Mouse (Mus musculus): ENCODE results near the gene Rcor2. TPM values are rescaled to one million over a fixed set of nuclear protein-coding genes. Genes with fewer than 3 reads are reported as not detected.

Rcor2 gene
- polyA plus RNA-seq, 1 experiment from 2014 or later: 1.5 TPM

DNA sequence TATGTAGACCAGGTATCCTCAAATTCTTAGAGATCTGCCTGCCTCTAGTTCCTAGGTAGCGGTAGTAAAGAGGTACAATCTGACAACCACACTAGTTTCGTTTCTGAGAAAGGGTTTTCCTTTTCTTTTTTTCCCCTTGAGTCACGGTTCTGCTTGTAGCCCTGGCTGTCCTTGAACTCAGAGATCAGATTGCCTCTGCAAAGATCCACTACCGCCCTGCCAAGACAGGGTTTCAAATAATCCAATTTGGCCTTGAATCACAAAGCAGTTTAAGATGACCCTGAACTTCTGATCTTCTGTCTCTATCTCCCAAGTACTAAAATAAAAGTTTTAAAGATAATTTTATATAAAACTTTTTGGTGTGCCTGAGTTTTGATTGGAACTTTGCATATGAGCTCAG lies 50.6 kb downstream of the Rcor2 start:
- WGBS: 65% methylated on average over 4 of the region's 4 CpGs
- Histone ChIP-seq H3K9ac (ENCODE audit: low read depth, low read length) (no peak overlapping the region), H3K27me3 (replicated peaks; ENCODE audit: control insufficient read depth, insufficient read depth, low read length) (no peaks in the 10 kb centered on the region), H3K9me3 (ENCODE audit: control insufficient read depth) (no peaks in the 10 kb centered on the region), H3K4me2 (replicated peaks; ENCODE audit: low read depth) (no peak overlapping the region), H3K4me3 (ENCODE audit: low read depth, low read length) (no peak overlapping the region), H3K36me3 (ENCODE audit: control insufficient read depth, insufficient read depth) (no peaks in the 10 kb centered on the region; the same call in 1 of the 2 replicates), H3K27ac (ENCODE audit: low read depth, low read length) (no peak overlapping the region), H3K4me1 (replicated peaks; ENCODE audit: control insufficient read depth, insufficient read depth, low read length) (0 out of 2 replicates have a peak, but pooled peaks cover 4% of the 10 kb centered on the region)
- no peak for TF ChIP-seq CTCF (IDR thresholded peaks at IDR 0.05; ENCODE audit: low read depth)
- no peak for ATAC-seq

DNA sequence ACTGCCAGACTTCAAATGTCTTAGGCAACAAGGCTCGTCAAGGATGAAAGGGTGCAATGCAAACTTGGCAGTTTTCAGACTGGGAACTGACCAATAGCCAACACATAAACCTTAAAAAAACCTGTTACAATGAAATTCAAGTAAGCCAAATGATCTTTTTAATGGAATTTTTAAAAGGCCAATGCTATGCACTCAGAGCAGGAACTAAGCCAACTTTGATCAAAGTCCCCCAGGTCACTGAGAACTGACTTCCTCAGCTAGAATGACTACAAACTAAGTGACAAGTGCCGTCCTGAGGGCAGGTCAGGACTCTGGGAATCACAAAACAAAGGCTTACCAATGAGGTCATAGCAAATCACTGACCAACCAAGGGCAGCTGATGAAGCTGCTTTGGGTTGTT lies 53.1 kb downstream of the Rcor2 start:
- Histone ChIP-seq H3K4me3 (ENCODE audit: low read depth, low read length) (no peak overlapping the region), H3K9me3 (ENCODE audit: control insufficient read depth) (no peaks in the 10 kb centered on the region), H3K36me3 (ENCODE audit: control insufficient read depth, insufficient read depth) (no peaks in the 10 kb centered on the region; the same call in 1 of the 2 replicates), H3K27me3 (replicated peaks; ENCODE audit: control insufficient read depth, insufficient read depth, low read length) (no peaks in the 10 kb centered on the region), H3K4me1 (replicated peaks; ENCODE audit: control insufficient read depth, insufficient read depth, low read length) (0 out of 2 replicates have a peak, but pooled peaks cover 4% of the 10 kb centered on the region), H3K27ac (ENCODE audit: low read depth, low read length) (no peak overlapping the region), H3K4me2 (replicated peaks; ENCODE audit: low read depth) (no peak overlapping the region), H3K9ac (ENCODE audit: low read depth, low read length) (no peak overlapping the region)
- TF ChIP-seq CTCF (IDR thresholded peaks at IDR 0.05; ENCODE audit: low read depth): no peak
- ATAC-seq: no peak
- 42% methylated on average over 2 of the region's 2 CpGs for WGBS

DNA sequence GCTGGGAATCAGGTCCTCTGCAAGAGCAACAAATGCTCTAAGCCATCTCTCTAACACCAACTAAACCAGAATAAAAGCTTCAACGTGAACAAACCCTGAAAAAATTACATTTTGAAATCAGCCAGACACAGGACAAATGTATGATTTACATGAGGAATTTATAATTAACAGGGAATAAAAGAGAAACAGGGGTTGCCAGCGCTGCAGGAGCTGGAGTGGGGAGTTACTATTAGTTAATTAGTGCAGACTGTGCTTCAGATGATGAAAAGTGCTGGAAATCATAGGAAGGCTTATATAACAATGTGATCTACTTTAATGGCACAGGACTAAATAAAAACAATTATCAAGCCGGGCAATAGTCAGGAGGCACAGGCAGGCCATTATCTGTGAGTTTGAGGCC lies 54.3 kb downstream of the Rcor2 start:
- WGBS: 78% methylated on average over 3 of the region's 3 CpGs
- H3K4me2 ChIP-seq (replicated peaks; ENCODE audit: low read depth): no peak overlapping the region
- H3K4me3 ChIP-seq (ENCODE audit: low read depth, low read length): no peak overlapping the region
- no peaks in the 10 kb centered on the region for H3K27me3 ChIP-seq (replicated peaks; ENCODE audit: control insufficient read depth, insufficient read depth, low read length)
- no peaks in the 10 kb centered on the region for H3K9me3 ChIP-seq (ENCODE audit: control insufficient read depth)
- no peak overlapping the region for H3K9ac ChIP-seq (ENCODE audit: low read depth, low read length)
- H3K4me1 ChIP-seq (replicated peaks; ENCODE audit: control insufficient read depth, insufficient read depth, low read length): 0 out of 2 replicates have a peak, but pooled peaks cover 4% of the 10 kb centered on the region
- H3K36me3 ChIP-seq (ENCODE audit: control insufficient read depth, insufficient read depth): no peaks in the 10 kb centered on the region; the same call in 1 of the 2 replicates
- no peak for TF ChIP-seq CTCF (IDR thresholded peaks at IDR 0.05; ENCODE audit: low read depth)
- no peak for ATAC-seq
- H3K27ac ChIP-seq (ENCODE audit: low read depth, low read length): no peak overlapping the region

Other genes with a start within 250 kb of the Rcor2 start
- gene Fermt3, start 247.9 kb upstream of the Rcor2 start, polyA plus RNA-seq (2015; fragmentation: Nextera tagmentation; extraction: Ambion mirVana): 8.9 and 9.3 TPM in 2 replicates
- gene Stip1, start 227.4 kb upstream of the Rcor2 start, polyA plus RNA-seq (2015; fragmentation: Nextera tagmentation; extraction: Ambion mirVana): 46.2 and 47.8 TPM in 2 replicates
- gene Macrod1, start 210.5 kb upstream of the Rcor2 start, polyA plus RNA-seq (2015; fragmentation: Nextera tagmentation; extraction: Ambion mirVana): 14.4 and 15.1 TPM in 2 replicates
- 0.75 and 0.82 TPM in 2 replicates for gene Flrt1, start 161.6 kb upstream of the Rcor2 start, polyA plus RNA-seq (2015; fragmentation: Nextera tagmentation; extraction: Ambion mirVana)
- 121 and 126 TPM in 2 replicates for gene Otub1, start 61.0 kb upstream of the Rcor2 start, polyA plus RNA-seq (2015; fragmentation: Nextera tagmentation; extraction: Ambion mirVana)
- gene Cox8a, start 49.7 kb upstream of the Rcor2 start, polyA plus RNA-seq (2015; fragmentation: Nextera tagmentation; extraction: Ambion mirVana): 2,194 and 2,204 TPM in 2 replicates
- 18.6 and 19.7 TPM in 2 replicates for gene Naa40, start 26.1 kb upstream of the Rcor2 start, polyA plus RNA-seq (2015; fragmentation: Nextera tagmentation; extraction: Ambion mirVana)
- gene Mark2, start 74.5 kb downstream of the Rcor2 start, polyA plus RNA-seq (2015; fragmentation: Nextera tagmentation; extraction: Ambion mirVana): 39.6 and 46.4 TPM in 2 replicates
- 11.3 and 12.2 TPM in 2 replicates for gene Spindoc, start 115.7 kb downstream of the Rcor2 start, polyA plus RNA-seq (2015; fragmentation: Nextera tagmentation; extraction: Ambion mirVana)
- 2.7 and 2.9 TPM in 2 replicates for gene 2700081O15Rik, start 150.3 kb downstream of the Rcor2 start, polyA plus RNA-seq (2015; fragmentation: Nextera tagmentation; extraction: Ambion mirVana)
- gene Rtn3, start 216.0 kb downstream of the Rcor2 start, polyA plus RNA-seq (2015; fragmentation: Nextera tagmentation; extraction: Ambion mirVana): 133 and 134 TPM in 2 replicates
- gene Atl3, start 226.7 kb downstream of the Rcor2 start, polyA plus RNA-seq (2015; fragmentation: Nextera tagmentation; extraction: Ambion mirVana): 7.3 and 8.9 TPM in 2 replicates